In genomic region chr1:193599163-193599562, GRCm38 (mm10) we compare ENCODE assay signal across 10 mouse cellular contexts.
A peak's percentile ranks its signal among the peaks of the same experiment; 100 is the strongest.
DNase-seq lines count a peak whose midpoint lies in the region; ATAC-seq and TF ChIP-seq lines count a peak whose summit lies in the region.
"Had no signal": no experiment of that assay in that cellular context is flagged by ENCODE, and none has a peak within 500 bp of the region (broad histone marks: within the 10 kb centered on the region; RNA-seq: fewer than 3 reads in every experiment).

No protein-coding gene starts in this region.

- H3K36me3 ChIP-seq in intestine, postnatal 0 days (ENCODE audit: control insufficient read depth, insufficient read depth): no peaks in the 10 kb centered on the region
- H3K36me3 ChIP-seq in intestine, embryonic 15.5 days: no peaks in the 10 kb centered on the region
- H3K36me3 ChIP-seq in liver, embryonic 12.5 days: no peaks in the 10 kb centered on the region
- no peaks in the 10 kb centered on the region for H3K36me3 ChIP-seq in heart, embryonic 12.5 days
- no peaks in the 10 kb centered on the region for H3K36me3 ChIP-seq in midbrain, embryonic 16.5 days (ENCODE audit: control insufficient read depth, insufficient read depth, low read length)

- 41% methylated on average over 1 of the region's 1 CpGs for WGBS in intestine, postnatal 0 days
- 49% methylated on average over 1 of the region's 1 CpGs for WGBS in intestine, embryonic 15.5 days
- 19% methylated on average over 1 of the region's 1 CpGs for WGBS in liver, embryonic 12.5 days (ENCODE audit: insufficient replicate concordance)
- WGBS in heart, embryonic 12.5 days: 35% methylated on average over 1 of the region's 1 CpGs
- WGBS in midbrain, embryonic 16.5 days: 41% methylated on average over 1 of the region's 1 CpGs

- DNase-seq in A20 (ENCODE audit: low read depth, low spot score) (peak; percentile 21), R1 (ENCODE audit: low read depth, low spot score) (peak; percentile 67)
- no peak for DNase-seq in right cerebral cortex, postnatal 4 days
- DNase-seq: adrenal gland, adult 8-10 months had no signal

- no peaks in the 10 kb centered on the region for H3K27me3 ChIP-seq in intestine, postnatal 0 days (replicated peaks; ENCODE audit: control insufficient read depth, insufficient read depth, low read length)
- H3K27me3 ChIP-seq in intestine, embryonic 15.5 days (replicated peaks): no peaks in the 10 kb centered on the region
- no peaks in the 10 kb centered on the region for H3K27me3 ChIP-seq in liver, embryonic 12.5 days (replicated peaks)
- H3K27me3 ChIP-seq in heart, embryonic 12.5 days (replicated peaks): no peaks in the 10 kb centered on the region
- no peaks in the 10 kb centered on the region for H3K27me3 ChIP-seq in midbrain, embryonic 16.5 days (ENCODE audit: control insufficient read depth, insufficient read depth, low read depth, low read length)

- no peak overlapping the region for H3K27ac ChIP-seq in intestine, postnatal 0 days (ENCODE audit: low read depth, low read length)
- no peak overlapping the region for H3K27ac ChIP-seq in intestine, embryonic 15.5 days
- H3K27ac ChIP-seq in liver, embryonic 12.5 days: no peak overlapping the region
- H3K27ac ChIP-seq in heart, embryonic 12.5 days (ENCODE audit: poor library complexity, severe bottlenecking): no peak overlapping the region
- no peak overlapping the region for H3K27ac ChIP-seq in midbrain, embryonic 16.5 days (ENCODE audit: low read length)

- no peaks in the 10 kb centered on the region for H3K9me3 ChIP-seq in intestine, postnatal 0 days (ENCODE audit: control insufficient read depth)
- no peaks in the 10 kb centered on the region for H3K9me3 ChIP-seq in intestine, embryonic 15.5 days
- no peaks in the 10 kb centered on the region for H3K9me3 ChIP-seq in liver, embryonic 12.5 days (replicated peaks)
- H3K9me3 ChIP-seq in heart, embryonic 12.5 days (replicated peaks): no peaks in the 10 kb centered on the region
- no peaks in the 10 kb centered on the region for H3K9me3 ChIP-seq in midbrain, embryonic 16.5 days (replicated peaks; ENCODE audit: control insufficient read depth, low read length, poor library complexity, severe bottlenecking)

- ATAC-seq in intestine, postnatal 0 days: no peak
- ATAC-seq in intestine, embryonic 15.5 days: no peak
- ATAC-seq in liver, embryonic 12.5 days: 0 out of 2 replicates have a peak, but pooled peaks have one; percentile 37
- ATAC-seq in heart, embryonic 12.5 days (ENCODE audit: insufficient number of reproducible peaks, low FRiP score): no peak
- no peak for ATAC-seq in midbrain, embryonic 16.5 days

- no peaks in the 10 kb centered on the region for H3K4me1 ChIP-seq in intestine, postnatal 0 days (replicated peaks; ENCODE audit: control insufficient read depth, insufficient read depth, low read length)
- no peaks in the 10 kb centered on the region for H3K4me1 ChIP-seq in intestine, embryonic 15.5 days (replicated peaks)
- no peaks in the 10 kb centered on the region for H3K4me1 ChIP-seq in liver, embryonic 12.5 days
- H3K4me1 ChIP-seq in heart, embryonic 12.5 days (replicated peaks): no peaks in the 10 kb centered on the region
- no peaks in the 10 kb centered on the region for H3K4me1 ChIP-seq in midbrain, embryonic 16.5 days (ENCODE audit: control insufficient read depth, insufficient read depth, low read length)

- peak; percentile 74 for TF ChIP-seq CTCF in intestine, postnatal 0 days (IDR thresholded peaks at IDR 0.05; ENCODE audit: low read depth)

- H3K4me3 ChIP-seq in intestine, postnatal 0 days (ENCODE audit: low read depth, low read length): no peak overlapping the region
- H3K4me3 ChIP-seq in intestine, embryonic 15.5 days (replicated peaks): no peak overlapping the region
- H3K4me3 ChIP-seq in liver, embryonic 12.5 days: no peak overlapping the region
- no peak overlapping the region for H3K4me3 ChIP-seq in heart, embryonic 12.5 days
- H3K4me3 ChIP-seq in midbrain, embryonic 16.5 days (ENCODE audit: low read depth, low read length): no peak overlapping the region

- H3K4me2 ChIP-seq in intestine, postnatal 0 days (replicated peaks; ENCODE audit: low read depth): no peak overlapping the region
- H3K4me2 ChIP-seq in intestine, embryonic 15.5 days (replicated peaks): no peak overlapping the region
- no peak overlapping the region for H3K4me2 ChIP-seq in liver, embryonic 12.5 days
- no peak overlapping the region for H3K4me2 ChIP-seq in heart, embryonic 12.5 days
- H3K4me2 ChIP-seq in midbrain, embryonic 16.5 days (ENCODE audit: low read length): no peak overlapping the region
- H3K4me2 ChIP-seq: midbrain, embryonic 11.5 days had no signal

- no peak overlapping the region for H3K9ac ChIP-seq in intestine, postnatal 0 days (ENCODE audit: low read depth, low read length)
- no peak overlapping the region for H3K9ac ChIP-seq in intestine, embryonic 15.5 days
- H3K9ac ChIP-seq in liver, embryonic 12.5 days: no peak overlapping the region
- no peak overlapping the region for H3K9ac ChIP-seq in heart, embryonic 12.5 days
- no peak overlapping the region for H3K9ac ChIP-seq in midbrain, embryonic 16.5 days (ENCODE audit: low read depth, low read length)
